Mouse (Mus musculus): ENCODE measurements around the gene Rngtt. TPM values are rescaled to one million over a fixed set of nuclear protein-coding genes. Genes with fewer than 3 reads are reported as not detected.

Rngtt gene
- polyA plus RNA-seq, 1 experiment from 2014 or later = 19.0 TPM

- H3K27me3 ChIP-seq = no peaks in the 10 kb centered on the region
- no peak overlapping the region for H3K27ac ChIP-seq (replicated peaks)
- no peaks in the 10 kb centered on the region for H3K36me3 ChIP-seq
- no peak overlapping the region for H3K9ac ChIP-seq
- ATAC-seq (ENCODE audit: low FRiP score, low read depth) = peak; percentile 36; the same call in 1 of the 2 replicates
- WGBS = 47% methylated on average over 13 of the region's 13 CpGs
- peak overlapping the region; percentile 14; the same call in 1 of the 2 replicates for H3K4me2 ChIP-seq
- no peaks in the 10 kb centered on the region for H3K9me3 ChIP-seq
- peaks cover 16% of the 10 kb centered on the region for H3K4me1 ChIP-seq (replicated peaks)
- H3K4me3 ChIP-seq = no peak overlapping the region
Observed at GRCm38 (mm10) chr4:33544755-33545576, 234.9 kb downstream of the Rngtt start.

GRCm38 (mm10) chr4:33545577-33545879 is 235.4 kb downstream of the Rngtt start:
- Histone ChIP-seq H3K27ac (replicated peaks) (no peak overlapping the region), H3K9me3 (no peaks in the 10 kb centered on the region), H3K4me1 (replicated peaks) (peaks cover 17% of the 10 kb centered on the region), H3K27me3 (no peaks in the 10 kb centered on the region), H3K36me3 (no peaks in the 10 kb centered on the region), H3K9ac (no peak overlapping the region), H3K4me2 (peak overlapping the region; percentile 14; the same call in 1 of the 2 replicates), H3K4me3 (no peak overlapping the region)
- no peak for ATAC-seq (ENCODE audit: low FRiP score, low read depth)
- WGBS = 14% methylated on average over 6 of the region's 6 CpGs

GRCm38 (mm10) chr4:33546278-33546677 is 236.2 kb downstream of the Rngtt start:
- H3K9ac ChIP-seq = no peak overlapping the region
- no peaks in the 10 kb centered on the region for H3K36me3 ChIP-seq
- H3K9me3 ChIP-seq = no peaks in the 10 kb centered on the region
- no peak overlapping the region for H3K27ac ChIP-seq (replicated peaks)
- ATAC-seq (ENCODE audit: low FRiP score, low read depth) = no peak
- H3K4me2 ChIP-seq = no peak overlapping the region
- H3K4me3 ChIP-seq = no peak overlapping the region
- H3K4me1 ChIP-seq (replicated peaks) = peaks cover 17% of the 10 kb centered on the region
- WGBS = 89% methylated on average over 11 of the region's 11 CpGs
- no peaks in the 10 kb centered on the region for H3K27me3 ChIP-seq

- 92% methylated on average over 8 of the region's 8 CpGs for WGBS
- Histone ChIP-seq H3K9ac (no peak overlapping the region), H3K36me3 (no peaks in the 10 kb centered on the region), H3K9me3 (no peaks in the 10 kb centered on the region), H3K4me3 (no peak overlapping the region), H3K4me2 (no peak overlapping the region), H3K4me1 (replicated peaks) (peaks cover 17% of the 10 kb centered on the region), H3K27ac (replicated peaks) (no peak overlapping the region), H3K27me3 (no peaks in the 10 kb centered on the region)
- no peak for ATAC-seq (ENCODE audit: low FRiP score, low read depth)
Observed at GRCm38 (mm10) chr4:33547315-33547929, 237.3 kb downstream of the Rngtt start.

- no peak overlapping the region for H3K9ac ChIP-seq
- no peaks in the 10 kb centered on the region for H3K36me3 ChIP-seq
- peaks cover 20% of the 10 kb centered on the region for H3K4me1 ChIP-seq (replicated peaks)
- H3K4me2 ChIP-seq = no peak overlapping the region
- no peaks in the 10 kb centered on the region for H3K27me3 ChIP-seq
- no peak for ATAC-seq (ENCODE audit: low FRiP score, low read depth)
- no peak overlapping the region for H3K27ac ChIP-seq (replicated peaks)
- no peak overlapping the region for H3K4me3 ChIP-seq
- no peaks in the 10 kb centered on the region for H3K9me3 ChIP-seq
- 34% methylated on average over 5 of the region's 5 CpGs for whole genome bisulfite sequencing
Observed at GRCm38 (mm10) chr4:33549606-33550005, 239.5 kb downstream of the Rngtt start.

Small RNAs within 50 kb of the gene (microRNA-seq; reads per million reads assigned to microRNA genes)
- gene Mir8118 = not detected

Other genes with a start within 250 kb of the Rngtt start
- gene Gabrr2, start 247.3 kb upstream of the Rngtt start, polyA plus RNA-seq (2015; fragmentation: Nextera tagmentation; extraction: Ambion mirVana) = 0.28 and 0.34 TPM in 2 replicates
- gene Gabrr1, start 177.8 kb upstream of the Rngtt start, polyA plus RNA-seq (2015; fragmentation: Nextera tagmentation; extraction: Ambion mirVana) = 0.23 and 0.25 TPM in 2 replicates
- gene Pm20d2, start 120.6 kb upstream of the Rngtt start, polyA plus RNA-seq (2015; fragmentation: Nextera tagmentation; extraction: Ambion mirVana) = 2.4 and 2.5 TPM in 2 replicates
- gene Srsf12, start 101.3 kb upstream of the Rngtt start, polyA plus RNA-seq (2015; fragmentation: Nextera tagmentation; extraction: Ambion mirVana) = 60.7 and 65.2 TPM in 2 replicates
- 56.7 and 57.7 TPM in 2 replicates for gene Pnrc1, start 20.1 kb upstream of the Rngtt start, polyA plus RNA-seq (2015; fragmentation: Nextera tagmentation; extraction: Ambion mirVana)

Data from hindbrain, embryonic 15.5 days (tissue).